Mouse (Mus musculus) kidney, adult 2 months (tissue): ENCODE results near the gene Gm42421.

ENCODE experiments used
- CTCF ChIP-seq: fragments of 200-500 bp; conservative IDR thresholded peaks from 2 replicates; pipeline ENCODE4 v1.5.1; 2011; ENCODE audit warnings: low read depth, mild to moderate bottlenecking, control low read depth, low read length, moderate library complexity, mixed read lengths; ENCODE audit not compliant: insufficient read depth, insufficient read length
- POLR2A ChIP-seq: fragments of 200-500 bp; IDR thresholded peaks from one replicate; pipeline ENCODE4 v1.6.1; 2011; ENCODE audit warnings: low read depth, low read length, control low read depth

GRCm38 (mm10) chr5:143892255-143892886, 35.6 kb upstream of the Gm42421 start:
- TF ChIP-seq POLR2A (no peak), CTCF (no peak; the same call in 1 of the 2 replicates)
